Mouse (Mus musculus) embryo, embryonic 11.5 days (tissue): Measurements from ENCODE around the gene Ank3.

Experiments
- DNase-seq: peaks from one replicate; pipeline ENCODE4 v3.0.0-alpha.2; 2012; ENCODE audit warnings: low read depth, low spot score

The Ank3 gene

DNA sequence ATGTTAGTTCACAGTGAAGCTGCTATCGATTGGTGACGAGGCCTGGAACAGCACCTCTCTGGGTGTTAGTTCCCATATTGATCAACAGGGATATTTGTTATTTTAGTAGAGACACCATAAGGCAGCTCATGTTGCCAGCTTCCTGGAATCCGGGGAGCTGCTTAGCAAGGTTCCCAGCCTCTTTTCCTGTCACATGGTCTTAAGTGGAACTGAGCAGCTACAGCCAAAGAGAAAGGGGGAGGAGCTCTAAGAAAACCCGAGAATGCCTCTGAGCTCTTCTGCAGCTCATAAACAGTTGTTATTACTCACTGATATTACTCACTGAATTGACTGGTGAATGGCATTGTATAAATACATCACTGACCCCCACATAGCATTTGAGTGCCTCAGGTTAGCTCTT lies 318.3 kb downstream of the Ank3 start:
- no peak for DNase-seq

DNA sequence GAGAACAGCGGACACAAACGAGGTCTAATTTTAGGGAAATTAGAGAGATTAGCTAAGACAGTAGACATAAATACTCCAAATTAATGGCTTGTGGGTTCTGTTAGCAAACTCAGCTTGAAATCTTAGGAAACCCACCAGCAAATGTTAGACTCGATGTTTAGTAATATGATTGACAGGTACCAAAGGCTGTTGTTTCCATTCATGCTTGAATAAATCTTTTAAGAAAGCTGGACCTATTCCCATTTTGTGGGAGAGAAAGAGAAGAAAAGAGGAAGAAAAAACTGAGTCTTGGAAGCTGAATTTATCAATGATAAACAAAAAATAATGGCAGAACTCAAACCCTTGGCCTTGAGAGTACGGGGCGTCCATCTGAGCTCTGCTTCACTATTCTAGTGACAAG lies 320.8 kb downstream of the Ank3 start:
- DNase-seq, result no peak

DNA sequence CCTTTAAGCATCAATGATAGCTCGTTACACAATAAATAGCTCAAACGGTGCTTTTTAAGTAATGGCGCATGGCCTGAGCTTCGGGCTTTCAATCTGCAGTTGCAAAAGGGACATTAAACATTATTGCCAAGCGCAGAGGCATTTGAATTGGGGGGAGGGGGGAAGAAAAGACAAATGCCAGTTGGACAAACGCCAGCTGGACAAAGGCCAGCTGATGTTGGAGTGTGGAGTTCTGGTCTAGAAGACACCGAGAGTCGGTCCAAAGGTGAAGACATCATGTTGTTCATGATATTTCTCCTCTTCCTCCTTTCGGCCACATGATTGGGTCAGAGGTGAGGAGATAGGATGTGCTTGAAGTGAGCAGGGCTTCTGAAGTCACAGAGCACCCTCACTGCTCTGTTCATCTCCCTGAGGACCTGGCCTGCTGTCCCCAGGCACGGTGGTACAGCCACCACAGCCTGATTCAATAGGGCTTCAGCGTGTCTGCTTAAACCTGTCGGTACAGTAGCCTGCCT lies 321.4 kb downstream of the Ank3 start:
- no peak for DNase-seq

DNA sequence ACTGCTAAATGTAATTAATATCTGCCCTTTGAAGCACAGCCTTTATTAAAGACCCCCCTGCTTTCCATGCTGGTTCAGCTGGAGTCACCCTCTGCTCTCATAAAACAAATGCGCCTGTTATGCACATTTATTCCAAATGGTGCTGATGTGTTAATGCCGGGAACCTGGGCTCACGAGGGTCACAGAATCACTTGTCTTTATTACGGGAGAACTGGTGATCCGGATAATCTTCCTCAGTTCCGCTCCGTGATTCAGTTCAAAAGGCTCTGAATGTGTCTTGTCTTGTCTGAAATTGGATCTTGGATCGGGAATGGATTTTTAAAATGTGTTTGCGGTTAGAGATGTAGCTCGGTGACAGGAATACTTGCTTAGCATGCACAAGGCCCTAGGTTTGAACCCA lies 321.9 kb downstream of the Ank3 start:
- no peak for DNase-seq

DNA sequence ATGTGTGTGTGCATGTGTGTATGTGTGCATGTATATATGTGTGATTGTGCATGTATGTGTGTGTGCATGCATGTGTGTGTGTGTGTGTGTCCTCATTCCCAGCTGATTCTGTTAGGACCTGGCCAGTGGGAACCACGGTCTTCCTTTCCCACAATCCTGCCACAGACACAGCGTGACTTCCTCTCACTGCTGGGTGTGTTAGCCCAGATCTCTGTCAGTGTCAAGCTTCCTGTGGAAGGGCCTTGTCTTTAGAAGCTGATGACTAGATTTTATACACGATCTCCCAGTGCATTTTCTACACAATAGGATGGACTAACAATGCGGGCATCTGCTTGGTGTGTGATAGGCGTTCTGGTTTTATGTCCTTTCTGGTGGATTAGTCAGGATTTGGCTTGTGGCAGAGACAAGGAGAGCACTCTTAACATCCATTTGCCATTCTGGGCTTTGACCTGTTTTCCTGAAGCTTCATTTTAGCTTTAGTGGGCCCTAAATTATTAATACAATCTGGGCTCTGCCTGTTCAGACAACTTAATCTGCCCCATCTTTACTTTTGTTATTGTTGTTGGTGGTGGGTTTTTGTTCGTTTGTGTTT lies 322.4 kb downstream of the Ank3 start:
- DNase-seq, result no peak

DNA sequence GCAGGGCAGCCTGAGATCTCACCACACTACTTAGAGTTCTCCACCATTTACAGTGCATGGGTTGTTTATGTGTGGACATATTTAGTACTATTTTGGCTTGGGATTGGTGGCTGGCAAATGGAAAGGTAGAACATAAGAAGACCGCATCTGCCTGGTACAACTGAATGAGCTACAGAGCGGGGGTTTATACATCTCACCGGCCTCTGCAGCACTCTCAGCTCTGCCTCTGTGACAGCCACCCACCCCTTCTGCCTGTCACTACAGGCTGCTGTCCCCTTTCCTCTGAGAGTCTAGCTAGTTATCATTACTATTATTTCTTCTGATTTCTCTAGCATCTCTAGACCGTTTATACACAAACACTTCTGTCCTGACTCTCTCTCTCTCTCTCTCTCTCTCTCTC lies 325.6 kb downstream of the Ank3 start:
- no peak for DNase-seq

DNA sequence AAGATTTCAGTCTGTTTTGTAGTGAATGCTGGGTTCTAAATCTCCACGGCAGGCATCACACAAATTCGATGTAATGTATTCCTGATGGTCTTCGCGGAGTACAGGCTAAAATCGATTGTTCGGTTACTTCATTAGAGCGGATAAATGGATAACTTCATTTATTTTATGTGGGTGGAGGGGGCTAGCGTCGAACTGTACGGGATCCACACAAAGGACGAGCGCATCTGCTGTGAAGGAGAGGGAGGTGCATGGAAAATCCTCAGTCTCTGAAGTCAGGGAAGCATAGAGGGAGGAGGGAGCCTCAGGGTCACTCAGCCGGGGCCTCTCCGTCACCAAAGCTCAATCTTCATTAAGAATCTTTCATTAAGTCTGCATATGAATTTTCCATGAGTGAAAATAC lies 326.5 kb downstream of the Ank3 start:
- no peak for DNase-seq

DNA sequence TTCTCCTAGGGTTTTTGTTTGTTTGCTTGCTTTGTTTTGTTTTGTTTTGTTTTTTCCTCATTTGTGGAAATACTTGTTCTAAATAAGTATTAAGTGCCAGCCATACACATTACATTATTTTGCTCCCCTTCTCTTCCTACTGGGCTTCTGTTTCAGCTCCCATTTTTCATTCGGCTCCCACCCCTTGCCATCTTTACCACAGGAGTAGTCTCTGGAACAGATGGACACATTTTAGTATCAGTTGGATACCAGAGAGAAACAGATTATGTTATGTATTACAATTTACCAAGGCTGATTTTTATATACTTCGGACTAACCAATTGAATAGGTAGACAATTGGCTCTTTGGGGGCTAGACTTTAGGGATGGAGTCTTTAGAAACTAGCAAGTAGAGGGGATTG lies 327.7 kb downstream of the Ank3 start:
- no peak for DNase-seq

DNA sequence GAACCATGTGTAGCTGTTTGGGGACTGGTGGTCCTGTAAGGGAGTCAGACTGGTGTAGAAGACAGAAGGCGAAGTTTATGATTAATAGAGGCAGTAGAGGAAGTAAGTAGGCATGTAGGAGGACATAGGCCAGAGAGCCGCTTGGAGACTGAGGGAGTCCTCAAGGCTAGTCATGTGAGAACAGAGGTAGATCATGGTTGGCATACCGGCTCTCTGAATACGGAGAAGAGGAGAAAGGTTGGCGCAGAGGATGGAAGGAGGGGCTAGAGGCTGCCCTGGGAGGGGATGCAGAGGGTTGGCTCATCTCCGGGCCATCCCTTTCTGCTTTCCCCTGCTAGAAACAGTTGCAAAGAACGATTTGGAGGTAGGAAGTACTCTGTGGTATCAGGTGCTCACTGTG lies 328.2 kb downstream of the Ank3 start:
- no peak for DNase-seq

DNA sequence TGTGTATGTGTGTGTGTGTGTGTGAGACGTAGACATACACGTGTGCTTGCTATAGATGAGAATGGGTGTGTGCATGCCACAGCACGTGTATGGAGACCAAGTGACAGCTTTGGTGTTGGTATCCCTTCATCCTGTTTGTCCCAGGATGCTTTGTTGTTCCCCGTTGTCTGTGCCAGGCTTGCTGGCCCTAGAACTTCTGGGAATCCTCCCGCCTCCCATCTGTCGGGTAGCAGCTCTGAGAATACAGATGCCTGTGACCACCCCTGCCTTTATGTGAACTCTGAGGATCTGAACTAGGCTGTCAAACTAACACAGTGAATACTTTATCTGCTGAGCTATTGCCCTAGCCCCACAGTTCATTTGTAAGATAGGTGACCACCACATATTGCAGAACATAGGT lies 330.3 kb downstream of the Ank3 start:
- no peak for DNase-seq

DNA sequence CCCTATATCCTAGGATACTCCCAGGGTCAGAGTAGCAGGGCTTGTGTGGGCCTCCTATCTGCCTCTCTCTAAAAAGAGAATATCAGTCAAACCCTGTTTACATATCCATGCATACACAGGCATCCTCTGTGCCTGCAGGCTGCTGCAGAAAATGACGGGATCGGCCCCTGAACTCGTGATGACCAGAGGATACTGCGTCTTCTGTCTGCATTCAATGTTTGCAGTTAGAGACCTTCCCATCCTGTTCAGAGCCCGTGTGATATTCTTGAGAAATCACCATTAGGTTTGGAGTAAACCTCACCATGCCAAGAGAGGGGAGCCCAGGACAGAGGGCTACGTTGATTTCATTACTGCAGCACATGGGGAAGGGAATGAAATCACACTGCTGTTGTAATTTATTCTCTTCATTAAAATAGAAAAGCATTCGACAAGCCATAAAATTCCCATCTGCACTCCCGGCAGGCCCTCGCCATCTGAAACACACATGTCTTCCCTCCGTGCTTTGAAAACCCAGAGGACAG lies 331.8 kb downstream of the Ank3 start:
- no peak for DNase-seq

DNA sequence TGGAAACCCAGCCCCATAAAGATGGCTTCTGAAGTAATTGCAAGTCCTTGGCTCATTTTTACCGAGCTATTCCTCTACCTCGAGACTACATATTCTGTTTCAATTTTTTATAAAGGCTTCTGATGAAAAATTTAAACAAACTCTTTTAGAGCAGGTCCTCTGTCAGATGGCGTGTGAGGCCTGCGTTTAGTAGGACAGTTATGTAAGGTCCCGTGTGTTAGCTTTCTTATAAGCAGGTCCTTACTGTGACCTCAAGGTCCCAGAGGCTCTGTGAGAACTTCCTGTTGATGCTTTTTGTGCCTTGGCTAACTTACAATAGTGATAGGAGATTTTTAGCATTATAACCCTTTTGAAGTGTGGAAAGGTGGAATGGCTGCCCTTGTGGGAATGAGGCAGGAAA lies 332.8 kb downstream of the Ank3 start:
- no peak for DNase-seq

DNA sequence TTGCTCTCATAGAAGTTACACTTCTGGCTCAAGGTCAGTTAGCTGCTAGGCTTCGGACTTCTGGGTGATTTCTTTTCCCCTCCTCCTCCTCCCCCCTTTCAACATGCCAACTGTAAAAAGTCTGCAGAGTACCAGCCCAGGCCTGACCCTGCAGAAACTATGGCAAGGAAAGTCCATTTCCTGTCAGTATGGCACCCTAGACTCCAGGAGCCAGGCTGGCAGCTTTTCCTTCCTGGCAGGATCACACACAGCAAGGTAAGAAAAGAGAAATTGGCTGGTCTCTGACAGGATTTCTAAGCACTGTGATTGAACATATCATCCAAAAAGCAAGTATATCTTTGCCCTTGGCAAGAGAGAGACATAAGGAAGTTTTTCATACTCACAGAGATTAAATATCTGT lies 333.3 kb downstream of the Ank3 start:
- no peak for DNase-seq

DNA sequence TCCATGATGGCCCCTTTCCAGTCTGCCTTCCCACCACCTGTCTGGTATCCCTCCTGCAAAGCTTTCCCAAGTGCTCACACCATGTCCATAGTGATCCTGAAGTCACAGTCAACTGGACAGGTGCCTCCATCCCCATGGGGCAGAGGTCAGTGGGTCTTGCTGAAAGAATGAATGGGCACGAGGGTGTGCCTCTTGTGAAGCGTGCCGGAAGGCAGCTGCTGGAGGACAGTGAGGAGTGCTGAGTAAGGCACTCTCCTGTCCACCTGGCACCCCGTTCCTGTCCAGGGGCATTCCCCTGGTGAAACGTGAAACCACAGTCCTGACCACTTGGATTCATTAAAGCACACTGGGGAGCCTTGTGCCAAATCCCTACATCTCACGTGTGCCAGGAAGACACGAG lies 337.7 kb downstream of the Ank3 start:
- no peak for DNase-seq

DNA sequence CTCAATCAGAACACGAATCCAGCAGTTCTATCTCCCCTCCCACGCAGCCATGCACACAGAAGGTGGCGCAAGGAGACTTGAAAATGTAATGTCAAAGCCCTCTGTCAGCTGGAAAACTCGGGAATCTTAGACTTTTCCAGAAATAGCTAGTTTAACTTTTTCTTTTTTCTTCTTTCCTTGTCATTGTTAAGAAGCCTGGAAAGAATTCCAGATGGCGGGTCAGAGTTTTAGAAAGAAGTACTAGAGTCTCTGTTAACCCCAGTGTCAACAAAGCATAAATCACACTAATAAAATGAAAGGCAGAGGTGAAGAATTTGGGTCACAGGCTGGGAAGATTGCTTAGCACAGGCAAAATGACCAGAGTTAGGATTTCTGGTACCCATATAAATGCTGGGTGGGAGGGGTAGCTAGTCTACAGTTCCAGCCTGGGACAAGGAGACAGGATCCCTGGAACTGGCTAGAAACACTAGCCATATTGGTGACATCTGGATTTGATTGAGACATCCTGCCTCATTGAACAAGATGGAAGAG lies 340.2 kb downstream of the Ank3 start:
- peak; percentile 61 for DNase-seq

DNA sequence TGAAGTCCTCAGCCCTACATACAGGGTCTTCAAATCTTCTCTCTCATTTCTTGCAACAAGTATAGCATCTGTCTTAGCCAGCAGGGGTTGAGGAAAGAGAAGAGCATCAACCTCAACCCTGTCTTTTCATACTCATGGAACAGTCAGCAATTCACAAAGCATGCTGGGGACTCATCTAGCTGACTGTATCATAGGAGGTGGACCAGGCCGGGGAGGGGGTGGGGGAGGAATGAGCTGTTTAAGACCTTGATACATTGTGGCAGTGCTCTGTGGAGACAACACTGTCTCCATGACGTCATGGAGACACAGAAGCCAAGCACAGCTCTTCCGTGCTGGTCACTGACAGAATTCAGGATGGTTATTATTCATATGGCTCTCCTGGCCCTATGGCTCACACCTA lies 344.0 kb downstream of the Ank3 start:
- DNase-seq, result no peak

DNA sequence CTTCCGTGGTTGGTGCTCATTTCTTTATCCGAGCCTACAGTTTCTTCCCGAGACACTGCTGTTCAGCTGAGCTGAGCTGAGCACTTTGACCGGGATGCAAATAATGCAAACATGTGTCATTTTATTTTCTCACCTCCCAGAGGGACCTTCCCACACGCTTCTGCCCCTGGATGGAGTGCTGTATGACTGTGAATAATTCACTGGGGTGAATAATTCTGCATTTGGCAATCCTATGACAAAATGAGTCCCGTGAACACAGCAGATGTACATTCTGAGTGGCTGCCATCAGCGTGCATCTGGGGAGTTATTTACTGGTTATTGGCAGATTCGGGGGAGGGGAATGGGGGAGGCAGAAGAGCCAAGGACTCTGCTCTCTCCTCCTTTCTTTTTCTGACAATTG lies 345.6 kb downstream of the Ank3 start:
- no peak for DNase-seq

DNA sequence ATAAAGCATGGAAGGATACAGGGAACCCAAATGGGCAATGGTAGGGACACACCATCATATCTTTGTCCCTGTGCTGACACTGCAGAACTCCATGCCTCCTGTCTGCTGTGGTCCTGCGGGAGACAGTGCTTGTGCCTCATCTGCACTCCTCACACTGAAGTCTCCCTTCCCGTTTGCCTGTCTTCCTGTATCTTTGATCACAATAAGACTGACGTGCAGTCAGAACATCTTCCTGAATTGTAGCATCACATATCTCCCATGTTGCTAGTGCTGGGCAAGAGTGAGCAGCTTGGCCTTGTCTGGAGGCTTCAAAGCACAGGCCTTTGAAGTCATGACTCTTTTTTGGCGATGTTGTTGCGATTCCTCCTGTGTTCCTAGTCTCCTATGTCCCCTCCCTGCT lies 346.3 kb downstream of the Ank3 start:
- no peak for DNase-seq

DNA sequence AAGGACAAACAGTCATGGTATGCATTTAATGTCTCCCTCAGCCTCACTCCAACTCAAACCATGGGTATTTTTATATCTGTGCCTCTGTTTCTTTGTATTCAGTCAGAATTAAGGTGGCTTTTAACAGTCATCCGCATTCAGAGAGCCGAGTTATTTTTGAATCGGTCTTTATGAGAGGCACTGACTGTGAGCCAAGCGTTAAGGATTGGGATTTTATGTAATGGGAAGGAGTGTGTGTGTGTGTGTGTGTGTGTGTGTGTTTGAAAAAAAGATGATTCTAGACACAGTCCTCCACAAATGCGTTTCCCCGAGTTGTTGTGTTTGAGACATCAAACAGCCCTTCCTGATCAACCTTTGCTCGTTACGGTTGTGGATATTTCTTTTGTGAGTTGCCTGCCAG lies 347.7 kb downstream of the Ank3 start:
- DNase-seq, result no peak

DNA sequence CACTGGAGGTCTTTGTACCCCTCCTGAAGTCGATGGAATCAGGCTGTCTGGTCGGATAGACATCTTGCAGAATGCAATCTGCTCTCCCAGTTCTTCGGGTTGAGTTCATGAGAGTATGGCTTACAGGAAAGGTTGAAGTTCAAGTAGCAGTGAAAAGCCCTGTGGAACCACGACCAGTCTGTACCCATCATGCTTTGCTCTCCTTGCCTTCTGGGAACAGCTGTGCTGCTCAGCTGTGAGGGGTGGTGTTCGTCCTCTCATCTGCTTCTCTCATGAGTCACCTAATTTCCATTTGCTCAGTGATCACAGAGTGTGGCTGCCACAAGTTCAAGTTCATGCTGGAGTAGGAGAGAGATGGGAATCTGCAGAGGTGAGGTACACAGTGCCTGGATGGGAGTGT lies 348.2 kb downstream of the Ank3 start:
- DNase-seq, result no peak

DNA sequence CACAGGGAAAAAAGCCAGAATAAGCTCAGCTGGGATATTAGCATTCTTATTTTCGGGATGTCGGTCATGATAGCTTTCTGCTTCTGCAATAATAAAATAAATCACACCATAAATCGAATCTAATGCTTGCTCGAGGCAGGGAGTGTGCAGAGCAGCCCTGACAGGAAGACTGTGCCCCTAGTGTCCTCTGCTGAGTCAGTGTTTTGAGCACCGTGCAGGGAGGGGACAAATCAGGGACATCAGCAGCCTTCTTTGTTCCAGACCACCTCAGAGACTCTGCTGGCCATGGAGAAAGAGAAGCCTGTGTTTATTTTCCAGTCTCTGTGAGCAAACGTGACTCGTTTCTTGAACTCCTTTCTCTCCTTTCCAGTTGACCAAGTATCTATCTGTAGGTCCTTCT lies 352.8 kb downstream of the Ank3 start:
- DNase-seq, result no peak

DNA sequence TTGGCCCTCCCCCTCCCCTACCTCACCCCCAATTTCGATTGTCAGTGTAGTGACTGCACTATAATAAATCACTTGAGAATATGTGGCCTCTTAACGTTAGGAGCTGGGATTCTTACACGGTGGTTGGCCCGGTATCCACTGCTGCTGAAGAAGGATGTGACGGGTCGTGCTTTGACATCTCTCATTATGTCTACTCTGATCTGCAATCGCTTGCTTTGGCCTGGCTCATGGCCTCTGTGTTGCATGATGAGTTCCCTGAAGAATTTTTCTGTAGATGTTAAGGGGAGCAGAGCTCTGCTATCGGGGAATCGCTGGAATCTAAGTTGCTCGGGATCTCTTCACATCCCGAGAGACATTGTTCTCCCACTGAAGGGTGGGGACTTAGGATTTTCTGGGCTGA lies 354.9 kb downstream of the Ank3 start:
- no peak for DNase-seq

DNA sequence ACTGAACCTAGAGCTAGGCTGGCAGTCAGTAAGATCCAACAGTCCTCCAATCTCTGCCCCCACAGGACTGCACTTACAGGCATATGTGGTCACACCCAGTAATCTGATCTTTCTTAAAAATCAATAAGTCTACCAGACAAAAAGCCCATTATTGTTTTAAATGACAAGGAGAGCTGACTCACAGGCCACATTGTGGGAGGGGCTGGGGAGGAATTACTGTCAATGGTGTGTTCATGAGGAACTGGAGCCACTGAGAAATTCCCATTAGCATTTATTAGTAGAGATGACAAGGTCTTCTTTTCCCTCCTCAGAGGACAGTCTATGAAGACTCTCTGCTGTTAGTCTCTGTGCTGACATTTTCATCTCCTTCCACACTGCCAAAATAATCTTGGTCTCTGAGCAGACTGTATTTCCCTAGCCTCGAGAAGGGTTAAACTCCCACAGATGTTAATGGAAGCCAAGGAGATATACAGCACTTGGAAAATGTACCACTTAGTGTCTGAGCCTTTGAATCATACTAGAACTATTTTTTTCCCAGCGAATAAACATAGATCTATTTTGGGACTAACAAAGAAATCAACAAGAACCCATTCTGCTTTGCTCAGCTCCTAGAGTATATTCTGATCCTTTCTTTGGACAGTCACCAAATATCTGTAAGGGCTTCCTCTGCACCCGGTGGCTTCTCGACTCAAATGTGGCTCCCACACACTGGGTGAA lies 358.5 kb downstream of the Ank3 start:
- DNase-seq, result no peak
